Mouse (Mus musculus): ENCODE data around the gene Akr1a1. TPM values are rescaled to one million over a fixed set of nuclear protein-coding genes. Genes with fewer than 3 reads are reported as not detected.

Gene Akr1a1
- polyA plus RNA-seq, 1 experiment from 2014 or later, result 517 TPM

DNA sequence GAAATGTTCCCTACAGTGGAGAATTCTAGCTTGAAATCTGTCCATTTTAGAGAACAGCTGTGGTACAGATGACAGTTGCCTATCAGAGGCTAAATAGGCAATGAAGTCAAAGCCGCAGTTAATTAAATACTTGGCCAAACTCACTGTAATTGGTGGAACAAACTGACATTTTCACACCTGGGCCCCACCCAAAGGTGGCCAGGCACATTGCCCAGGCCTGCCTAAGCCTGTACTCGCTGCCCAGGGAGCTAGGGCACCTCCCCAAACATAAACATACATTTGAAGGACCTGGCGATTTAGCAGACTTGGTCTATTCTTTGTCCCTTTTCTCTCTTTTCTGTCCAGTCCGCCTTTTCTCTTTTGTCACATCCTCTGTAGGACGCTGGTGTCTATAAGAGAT, 55.1 kb downstream of the Akr1a1 start, which contains the start of gene Ccdc17:
TSS of gene Ccdc17 (plus strand) at position 276 of the 400 bp plus-strand sequence.
- no peak for ATAC-seq
- no peak for DNase-seq (ENCODE audit: low read depth, low spot score)
- CTCF ChIA-PET, result interaction anchor here (1.8 kb wide), 1 partner anchor 253 kb away, joined by 6 read pairs; no protein-coding TSS in a partner anchor
- no peaks in the 10 kb centered on the region for H3K27me3 ChIP-seq
- in situ Hi-C loops (cut with MboI; ENCODE audit: low pct_unique_long_range_greater_than_20kb), result no loop called here
- POLR2A ChIA-PET, result no interaction called here
- TF ChIP-seq CTCF (IDR thresholded peaks at IDR 0.05), result no peak

DNA sequence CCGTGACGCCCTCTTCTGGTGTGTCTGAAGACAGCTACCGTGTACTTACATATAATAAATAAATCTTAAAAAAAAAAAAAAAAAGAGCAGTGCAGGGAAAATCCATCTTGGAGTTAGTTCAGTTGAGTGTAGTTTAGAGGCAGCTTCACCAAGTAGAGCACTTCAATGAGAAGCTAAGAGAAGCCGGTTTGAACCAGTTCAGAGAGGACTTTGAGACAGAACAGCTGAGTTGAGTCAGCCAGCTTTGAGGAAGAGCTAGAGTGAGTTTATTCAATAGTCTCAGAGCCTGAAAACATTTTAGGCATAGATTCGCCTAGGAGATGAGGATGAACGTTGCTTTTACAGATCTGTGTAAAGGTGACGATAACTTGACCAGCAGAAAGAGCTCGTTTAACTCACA, 55.7 kb downstream of the Akr1a1 start:
- ChIA-PET CTCF (interaction anchor here (1.8 kb wide), 1 partner anchor 253 kb away, joined by 6 read pairs; no protein-coding TSS in a partner anchor), POLR2A (no interaction called here)
- no peak for DNase-seq (ENCODE audit: low read depth, low spot score)
- H3K27me3 ChIP-seq, result no peaks in the 10 kb centered on the region
- in situ Hi-C loops (cut with MboI; ENCODE audit: low pct_unique_long_range_greater_than_20kb), result no loop called here
- no peak for TF ChIP-seq CTCF (IDR thresholded peaks at IDR 0.05)
- no peak for ATAC-seq

Other genes with a start within 250 kb of the Akr1a1 start
- 36.5 TPM for gene Mast2, start 187.5 kb downstream of the Akr1a1 start, polyA plus RNA-seq (2021)
- gene Ipp, start 144.1 kb downstream of the Akr1a1 start, polyA plus RNA-seq (2021), result 15.9 TPM
- 8.5 TPM for gene Tmem69, start 95.7 kb downstream of the Akr1a1 start, polyA plus RNA-seq (2021)
- 43.9 TPM for gene Gpbp1l1, start 94.0 kb downstream of the Akr1a1 start, polyA plus RNA-seq (2021)
- 1.8 TPM for gene Ccdc17, start 55.0 kb downstream of the Akr1a1 start, polyA plus RNA-seq (2021)
- 49.4 TPM for gene Nasp, start 23.7 kb downstream of the Akr1a1 start, polyA plus RNA-seq (2021)
- 538 TPM for gene Prdx1, start 33.9 kb upstream of the Akr1a1 start, polyA plus RNA-seq (2021)
- 12.4 TPM for gene Mmachc, start 56.7 kb upstream of the Akr1a1 start, polyA plus RNA-seq (2021)
- 30.5 TPM for gene Ccdc163, start 56.8 kb upstream of the Akr1a1 start, polyA plus RNA-seq (2021)
- 3.6 TPM for gene Tesk2, start 69.3 kb upstream of the Akr1a1 start, polyA plus RNA-seq (2021)
- 14.2 TPM for gene Toe1, start 156.0 kb upstream of the Akr1a1 start, polyA plus RNA-seq (2021)
- gene Mutyh, start 156.0 kb upstream of the Akr1a1 start, polyA plus RNA-seq (2021), result 5.6 TPM
- gene Hpdl, start 170.0 kb upstream of the Akr1a1 start, polyA plus RNA-seq (2021), result 0.28 TPM
- gene Zswim5, start 225.7 kb upstream of the Akr1a1 start, polyA plus RNA-seq (2021), result 0.96 TPM